Mouse (Mus musculus) lung, postnatal 36 days (tissue): ENCODE data around the gene Dip2a.

Experiments used
- DNase-seq: peaks from one replicate; pipeline ENCODE4 v3.0.0; 2022; ENCODE audit warnings: mixed read lengths

The Dip2a gene

GRCm38 (mm10) chr10:76239401-76239800 is 105.7 kb downstream of the Dip2a start:
- DNase-seq, result peak; percentile 58

- peak; percentile 91 for DNase-seq
Measured at GRCm38 (mm10) chr10:76237341-76238225, 107.5 kb downstream of the Dip2a start, which contains the start of gene Prmt2. Gene Prmt2, minus strand, starts transcription at chr10:76237865.

GRCm38 (mm10) chr10:76229627-76230026 is 115.5 kb downstream of the Dip2a start:
- DNase-seq, result peak; percentile 18

GRCm38 (mm10) chr10:76225944-76226343 is 119.1 kb downstream of the Dip2a start:
- DNase-seq, result no peak

GRCm38 (mm10) chr10:76218240-76218639 is 126.9 kb downstream of the Dip2a start:
- DNase-seq, result peak; percentile 10

GRCm38 (mm10) chr10:76217056-76217455 is 128.0 kb downstream of the Dip2a start:
- DNase-seq, result no peak

GRCm38 (mm10) chr10:76214161-76214560 is 130.9 kb downstream of the Dip2a start:
- DNase-seq, result no peak

- DNase-seq, result no peak
Measured at GRCm38 (mm10) chr10:76212121-76212520, 133.0 kb downstream of the Dip2a start.

- DNase-seq, result no peak
Measured at GRCm38 (mm10) chr10:76210806-76211205, 134.3 kb downstream of the Dip2a start.
